Mouse (Mus musculus) forebrain, embryonic 12.5 days (tissue): ENCODE results near the gene Grap2. TPM values are rescaled to one million over a fixed set of nuclear protein-coding genes. Genes with fewer than 3 reads are reported as not detected.

Source experiments
- ATAC-seq: fragments of 200-750 bp; cut with Nextera tagmentation; 2 replicates; pipeline ENCODE4 v1.8.0; 2017; ENCODE audit warnings: moderate TSS enrichment; ENCODE audit not compliant: low FRiP score
- H3K27ac ChIP-seq: fragments of 300-500 bp; sonication (generic); 2 replicates; pipeline ENCODE4 v1.5.1; 2016; ENCODE audit warnings: mild to moderate bottlenecking
- H3K27me3 ChIP-seq: fragments of 300-500 bp; sonication (generic); 2 replicates; pipeline ENCODE4 v1.6.1; 2016; ENCODE audit warnings: mild to moderate bottlenecking
- H3K36me3 ChIP-seq: fragments of 300-500 bp; sonication (generic); replicated peaks from 2 replicates; pipeline ENCODE4 v1.6.1; 2016; ENCODE audit warnings: mild to moderate bottlenecking
- H3K4me1 ChIP-seq: fragments of 300-500 bp; sonication (generic); 2 replicates; pipeline ENCODE4 v1.6.1; 2016
- H3K4me2 ChIP-seq: fragments of 300-500 bp; sonication (generic); 2 replicates; pipeline ENCODE4 v1.6.1; 2016; ENCODE audit warnings: mild to moderate bottlenecking, moderate library complexity
- H3K4me3 ChIP-seq: fragments of 300-500 bp; sonication (generic); replicated peaks from 2 replicates; pipeline ENCODE4 v1.5.1; 2016; ENCODE audit warnings: mild to moderate bottlenecking
- H3K9ac ChIP-seq: fragments of 300-500 bp; sonication (generic); 2 replicates; pipeline ENCODE4 v1.6.1; 2016; ENCODE audit warnings: mild to moderate bottlenecking
- H3K9me3 ChIP-seq: fragments of 300-500 bp; sonication (generic); 2 replicates; pipeline ENCODE4 v1.6.1; 2016
- whole genome bisulfite sequencing: fragments of 180-500 bp; shearing (Covaris S2); methylation state at CpG from one replicate; pipeline ENCODE4 v1.1.7; 2016; 5-methylcytosine and 5-hydroxymethylcytosine counted together
- polyA plus RNA-seq: library from polyadenylated mRNA; unstranded; fragments of >200 nt; fragmentation: Nextera tagmentation; extraction: Ambion mirVana; gene quantifications from 2 replicates; pipeline ENCODE4 v1.2.1, GENCODE M21; 2016

Gene Grap2
- polyA plus RNA-seq, 1 experiment from 2014 or later: 2.8 TPM

- Histone ChIP-seq H3K36me3 (no peaks in the 10 kb centered on the region), H3K9me3 (no peaks in the 10 kb centered on the region), H3K4me3 (no peak overlapping the region), H3K27me3 (no peaks in the 10 kb centered on the region), H3K4me1 (peaks cover 8% of the 10 kb centered on the region; the same call in 1 of the 2 replicates), H3K4me2 (no peak overlapping the region), H3K9ac (no peak overlapping the region), H3K27ac (no peak overlapping the region)
- WGBS: 72% methylated on average over 6 of the region's 6 CpGs
- no peak for ATAC-seq
These were observed 86.5 kb downstream of the Grap2 start for GRCm38 (mm10) chr15:80658815-80659471.

GRCm38 (mm10) chr15:80660963-80661362 lies 88.6 kb downstream of the Grap2 start:
- ATAC-seq: no peak
- no peak overlapping the region for H3K4me2 ChIP-seq
- no peaks in the 10 kb centered on the region; the same call in 1 of the 2 replicates for H3K27me3 ChIP-seq
- H3K4me3 ChIP-seq: no peak overlapping the region
- no peaks in the 10 kb centered on the region for H3K36me3 ChIP-seq
- no peaks in the 10 kb centered on the region for H3K9me3 ChIP-seq
- no peak overlapping the region for H3K9ac ChIP-seq
- H3K4me1 ChIP-seq: peaks cover 8% of the 10 kb centered on the region; the same call in 1 of the 2 replicates
- WGBS: 67% methylated on average over 4 of the region's 4 CpGs
- no peak overlapping the region for H3K27ac ChIP-seq

- 96% methylated on average over 4 of the region's 4 CpGs for WGBS
- no peaks in the 10 kb centered on the region for H3K9me3 ChIP-seq
These were observed 92.0 kb downstream of the Grap2 start for GRCm38 (mm10) chr15:80664444-80664843.

GRCm38 (mm10) chr15:80671295-80672252 lies 99.2 kb downstream of the Grap2 start, which contains the start of gene Fam83f:
TSS of gene Fam83f (plus strand) at chr15:80671847.
- Histone ChIP-seq H3K9me3 (no peaks in the 10 kb centered on the region), H3K4me1 (peaks cover 15% of the 10 kb centered on the region), H3K4me3 (peak within 1 kb of the TSS; percentile 42), H3K9ac (peak within 1 kb of the TSS; percentile 21; the same call in 1 of the 2 replicates), H3K36me3 (no peaks in the 10 kb centered on the region), H3K4me2 (peak within 1 kb of the TSS; percentile 70), H3K27ac (no peak within 1 kb of the TSS), H3K27me3 (peaks cover 55% of the 10 kb centered on the region)
- WGBS: 4% methylated on average over 83 of the region's 85 CpGs
- ATAC-seq: peak; percentile 30; the same call in 1 of the 2 replicates

More at GRCm38 (mm10) chr15:80664444-80664843, 92.0 kb downstream of the Grap2 start:
- no peak overlapping the region for H3K27ac ChIP-seq
- no peaks in the 10 kb centered on the region for H3K36me3 ChIP-seq
- peaks cover under 1% of the 10 kb centered on the region; the same call in 1 of the 2 replicates for H3K4me1 ChIP-seq
- no peak overlapping the region for H3K9ac ChIP-seq
- peaks cover 3% of the 10 kb centered on the region for H3K27me3 ChIP-seq
- no peak overlapping the region for H3K4me3 ChIP-seq
- H3K4me2 ChIP-seq: no peak overlapping the region
- no peak for ATAC-seq

GRCm38 (mm10) chr15:80672810-80673209 lies 100.4 kb downstream of the Grap2 start:
- Histone ChIP-seq H3K27ac (no peak overlapping the region), H3K4me1 (peaks cover 15% of the 10 kb centered on the region), H3K9me3 (no peaks in the 10 kb centered on the region), H3K9ac (no peak overlapping the region), H3K4me2 (no peak overlapping the region), H3K27me3 (peaks cover 57% of the 10 kb centered on the region), H3K36me3 (no peaks in the 10 kb centered on the region), H3K4me3 (no peak overlapping the region)
- ATAC-seq: no peak
- 77% methylated on average over 2 of the region's 2 CpGs for WGBS

- Histone ChIP-seq H3K9me3 (no peaks in the 10 kb centered on the region), H3K27me3 (peaks cover 57% of the 10 kb centered on the region), H3K27ac (no peak overlapping the region), H3K36me3 (no peaks in the 10 kb centered on the region), H3K4me2 (no peak overlapping the region), H3K9ac (no peak overlapping the region), H3K4me3 (no peak overlapping the region), H3K4me1 (peaks cover 15% of the 10 kb centered on the region)
- ATAC-seq: no peak
- 73% methylated on average over 4 of the region's 4 CpGs for WGBS
These were observed 101.1 kb downstream of the Grap2 start for GRCm38 (mm10) chr15:80673337-80674095.

- ATAC-seq: no peak
- peaks cover 51% of the 10 kb centered on the region for H3K27me3 ChIP-seq
- 84% methylated on average over 6 of the region's 6 CpGs for WGBS
These were observed 102.3 kb downstream of the Grap2 start for GRCm38 (mm10) chr15:80674700-80675099.

GRCm38 (mm10) chr15:80679515-80680215 lies 107.3 kb downstream of the Grap2 start:
- Histone ChIP-seq H3K27me3 (peaks cover 16% of the 10 kb centered on the region), H3K27ac (0 out of 2 replicates have a peak overlapping the region, but pooled peaks have one; percentile 19), H3K36me3 (no peaks in the 10 kb centered on the region), H3K4me3 (no peak overlapping the region), H3K4me2 (no peak overlapping the region), H3K9me3 (no peaks in the 10 kb centered on the region), H3K9ac (no peak overlapping the region), H3K4me1 (peaks cover 24% of the 10 kb centered on the region)
- WGBS: 54% methylated on average over 8 of the region's 8 CpGs
- ATAC-seq: no peak

More at GRCm38 (mm10) chr15:80674700-80675099, 102.3 kb downstream of the Grap2 start:
- Histone ChIP-seq H3K4me2 (no peak overlapping the region), H3K27ac (no peak overlapping the region), H3K9me3 (no peaks in the 10 kb centered on the region), H3K4me1 (peaks cover 19% of the 10 kb centered on the region), H3K4me3 (no peak overlapping the region), H3K9ac (no peak overlapping the region), H3K36me3 (no peaks in the 10 kb centered on the region)

GRCm38 (mm10) chr15:80680347-80681030 lies 108.1 kb downstream of the Grap2 start:
- Histone ChIP-seq H3K4me1 (peaks cover 32% of the 10 kb centered on the region), H3K36me3 (no peaks in the 10 kb centered on the region), H3K4me2 (no peak overlapping the region), H3K27me3 (peaks cover 9% of the 10 kb centered on the region; the same call in 1 of the 2 replicates), H3K9me3 (no peaks in the 10 kb centered on the region), H3K9ac (no peak overlapping the region), H3K4me3 (no peak overlapping the region), H3K27ac (no peak overlapping the region)
- ATAC-seq: no peak
- 72% methylated on average over 7 of the region's 7 CpGs for WGBS

- H3K36me3 ChIP-seq: no peaks in the 10 kb centered on the region
- peaks cover 9% of the 10 kb centered on the region; the same call in 1 of the 2 replicates for H3K27me3 ChIP-seq
- H3K4me1 ChIP-seq: peaks cover 38% of the 10 kb centered on the region
- no peak overlapping the region for H3K4me3 ChIP-seq
- WGBS: 78% methylated on average over 4 of the region's 4 CpGs
- H3K4me2 ChIP-seq: no peak overlapping the region
- H3K27ac ChIP-seq: no peak overlapping the region
- no peak overlapping the region for H3K9ac ChIP-seq
- H3K9me3 ChIP-seq: no peaks in the 10 kb centered on the region
- ATAC-seq: no peak
These were observed 109.1 kb downstream of the Grap2 start for GRCm38 (mm10) chr15:80681466-80681881.

GRCm38 (mm10) chr15:80682343-80682742 lies 109.9 kb downstream of the Grap2 start:
- Histone ChIP-seq H3K9ac (no peak overlapping the region), H3K9me3 (no peaks in the 10 kb centered on the region), H3K36me3 (no peaks in the 10 kb centered on the region), H3K4me2 (no peak overlapping the region), H3K4me3 (no peak overlapping the region), H3K27me3 (peaks cover 12% of the 10 kb centered on the region; the same call in 1 of the 2 replicates), H3K27ac (no peak overlapping the region), H3K4me1 (peaks cover 39% of the 10 kb centered on the region)
- ATAC-seq: no peak
- WGBS: 89% methylated on average over 8 of the region's 8 CpGs
